Mouse (Mus musculus): ENCODE results near the gene Rbm10.

- TF ChIP-seq GATA1 (IDR thresholded peaks at IDR 0.05; ENCODE audit: borderline replicate concordance, low read length): no peak
- no peak for TF ChIP-seq FLI1 (IDR thresholded peaks at IDR 0.05; ENCODE audit: low read length)
Measured at GRCm38 (mm10) chrX:20695842-20696241, 78.5 kb downstream of the Rbm10 start.
